Mouse (Mus musculus): ENCODE measurements at regions not wholly inside any gene's neighbourhood (a gene's known extent, or its start where the extent isn't known, plus 50 kb on each side); places are given as distances from the start of the nearest gene placed in this dataset.

GRCm38 (mm10) chr3:133750606-133751005 is 205.7 kb upstream of the Tet2 start:
- no peak for DNase-seq (ENCODE audit: low spot score in 2 of 2)

GRCm38 (mm10) chr3:133751011-133751410 is 206.1 kb upstream of the Tet2 start:
- DNase-seq (ENCODE audit: low spot score in 2 of 2), result no peak

DNA sequence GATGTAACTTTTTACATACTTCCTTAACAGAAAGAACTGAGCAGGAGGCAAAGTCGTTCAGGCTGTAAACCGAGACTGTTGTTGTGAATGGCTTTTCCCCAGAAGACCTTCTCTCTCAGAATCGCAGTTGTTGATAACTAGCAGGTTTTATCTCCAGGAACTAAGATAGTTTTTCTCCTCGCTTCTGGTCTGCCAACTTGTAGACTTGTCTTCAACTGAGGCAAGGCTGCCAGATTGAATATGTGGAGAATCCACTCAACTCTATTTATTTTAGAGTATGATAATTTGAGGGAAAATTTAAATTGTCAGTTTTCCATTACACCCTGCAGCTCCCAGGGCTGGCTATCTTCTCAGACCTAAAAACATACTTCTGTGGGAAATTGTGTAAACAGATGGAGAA is 206.6 kb upstream of the Tet2 start:
- DNase-seq (ENCODE audit: low spot score in 2 of 2), result no peak

GRCm38 (mm10) chr3:133753041-133753440 is 208.1 kb upstream of the Tet2 start:
- DNase-seq (ENCODE audit: low spot score in 2 of 2), result no peak

DNA sequence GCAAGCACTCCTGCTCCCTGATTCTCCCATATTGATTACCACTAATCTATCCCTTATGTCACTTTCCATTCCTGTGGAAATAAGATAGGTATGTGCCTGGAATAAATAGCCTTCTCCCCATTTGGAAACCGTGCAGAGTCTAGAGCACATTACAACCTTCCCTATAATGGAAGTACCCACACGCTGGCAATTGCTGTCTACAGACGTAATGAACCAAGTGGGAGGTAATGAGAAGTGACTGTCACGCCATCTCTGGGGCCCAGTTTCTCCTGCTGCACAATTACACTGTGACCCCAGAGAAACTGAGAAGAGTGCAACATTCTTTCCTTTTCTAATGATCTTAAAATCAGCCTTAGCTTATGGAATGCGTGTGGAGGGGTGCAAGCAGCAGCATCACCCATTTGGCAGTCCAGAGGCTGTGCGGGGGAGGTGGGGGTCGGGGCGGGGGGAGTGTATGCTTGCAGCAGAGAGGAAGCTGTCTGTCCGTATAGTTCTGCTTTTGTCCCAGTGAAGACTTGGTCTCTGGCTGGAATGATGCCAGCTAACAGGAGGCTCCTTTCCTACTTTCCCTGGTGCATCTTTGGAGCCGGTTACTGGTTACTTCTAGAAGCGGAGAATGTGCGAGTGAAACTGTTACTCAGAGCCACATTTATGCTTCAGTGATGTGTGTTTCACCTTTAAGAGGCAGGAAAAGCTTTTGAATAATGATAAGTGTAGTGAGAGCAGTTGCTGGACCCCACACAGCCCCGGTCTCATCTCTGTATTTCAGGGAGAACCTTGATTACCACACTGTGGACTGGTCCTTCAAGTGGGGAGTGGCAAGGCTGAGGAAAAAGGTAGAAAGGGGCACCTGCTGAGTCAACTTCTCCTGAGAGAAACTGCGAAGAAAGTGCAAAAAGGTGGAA is 209.3 kb upstream of the Tet2 start:
- no peak for DNase-seq (ENCODE audit: low spot score in 2 of 2)

GRCm38 (mm10) chr3:133754911-133755259 is 209.9 kb upstream of the Tet2 start:
- DNase-seq (ENCODE audit: low spot score in 2 of 2), result no peak

DNA sequence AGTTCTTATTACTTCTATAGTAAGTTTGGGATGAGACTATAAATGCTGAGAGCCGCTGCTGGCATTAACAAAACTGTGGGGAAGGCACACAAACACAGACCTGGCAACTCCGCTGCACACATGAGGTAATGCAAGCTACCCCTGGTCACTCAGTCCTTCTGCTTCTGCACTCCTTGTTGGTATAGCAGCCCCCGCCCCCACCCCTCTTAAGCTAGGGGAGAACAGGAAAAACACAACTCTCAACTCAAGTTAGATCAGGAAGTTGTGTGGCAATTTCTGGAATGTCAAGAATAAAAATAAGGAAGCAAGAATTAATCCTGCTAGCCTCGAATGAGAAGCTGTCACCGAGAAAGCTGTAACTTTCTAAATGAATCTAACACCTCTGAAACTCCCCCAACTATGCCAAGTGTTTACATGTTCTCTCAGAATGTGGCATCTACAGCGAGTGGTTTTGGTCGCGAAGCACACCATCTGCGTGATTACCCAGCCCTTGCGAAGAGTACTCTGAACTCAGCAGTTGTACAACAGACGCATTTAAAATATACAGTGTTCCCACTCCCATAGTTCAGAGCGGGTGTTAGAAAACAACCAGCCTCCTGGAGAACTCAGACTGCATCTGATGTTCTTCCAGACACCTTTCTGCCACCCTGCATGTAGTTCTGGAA is 212.9 kb upstream of the Tet2 start:
- DNase-seq (ENCODE audit: low spot score in 2 of 2), result no peak

DNA sequence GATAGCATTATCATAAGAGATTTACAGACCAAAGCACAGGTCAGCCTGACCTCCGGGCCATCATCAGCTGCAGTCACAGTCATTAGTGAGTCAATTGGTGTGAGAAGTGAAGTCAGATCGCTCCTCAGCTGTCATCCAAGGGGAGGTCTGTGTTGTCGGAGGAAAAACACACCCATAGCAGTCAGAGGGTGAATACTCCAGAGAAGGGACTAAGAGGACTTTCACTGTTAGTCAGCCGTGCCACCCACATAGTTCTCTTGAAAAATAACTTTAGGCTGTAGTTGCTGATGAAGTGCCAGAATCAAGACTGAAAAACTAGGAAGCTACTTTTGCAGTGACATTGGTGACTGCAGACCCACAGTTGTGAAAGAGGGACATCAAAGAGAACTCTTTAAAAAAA is 213.5 kb upstream of the Tet2 start:
- DNase-seq (ENCODE audit: low spot score in 2 of 2), result no peak

DNA sequence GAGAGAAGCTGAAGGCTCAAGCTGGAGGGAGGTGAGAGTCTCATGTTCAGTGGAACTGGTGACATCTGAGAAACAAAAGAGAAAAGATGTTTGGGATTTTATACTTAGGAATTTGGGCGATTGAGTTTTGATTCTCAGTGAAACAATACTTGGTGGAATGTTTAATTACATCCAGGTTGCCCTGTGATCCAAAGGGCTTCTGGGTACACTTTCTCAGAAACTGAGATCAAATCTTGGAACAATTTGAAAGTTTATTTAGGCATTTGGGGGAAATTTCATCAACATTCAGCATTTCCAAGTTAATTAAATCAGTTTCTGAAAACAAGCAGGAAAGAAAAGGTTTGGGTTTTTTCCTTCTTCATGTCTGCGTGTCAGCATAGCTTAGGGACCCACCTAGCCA is 214.7 kb upstream of the Tet2 start:
- DNase-seq (ENCODE audit: low spot score in 2 of 2), result no peak

DNA sequence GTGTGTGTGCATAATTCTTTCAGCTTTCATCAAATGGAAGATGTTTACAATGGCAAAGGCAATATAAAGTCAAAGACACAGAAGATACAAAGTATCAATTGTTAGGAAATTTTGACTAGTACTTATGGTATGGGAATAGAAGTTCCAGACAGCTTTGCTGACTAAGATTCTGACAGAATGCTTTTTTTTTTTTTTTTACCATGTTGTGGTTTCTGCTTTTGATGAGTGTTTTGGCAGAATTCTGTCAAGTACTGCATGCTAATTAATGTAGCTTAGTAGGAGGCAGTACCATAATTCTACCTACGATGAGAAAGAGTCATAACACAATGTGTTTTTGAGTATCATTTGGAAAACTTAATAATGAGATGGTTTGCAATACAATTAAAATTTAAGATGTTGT is 215.3 kb upstream of the Tet2 start:
- no peak for DNase-seq (ENCODE audit: low spot score in 2 of 2)

DNA sequence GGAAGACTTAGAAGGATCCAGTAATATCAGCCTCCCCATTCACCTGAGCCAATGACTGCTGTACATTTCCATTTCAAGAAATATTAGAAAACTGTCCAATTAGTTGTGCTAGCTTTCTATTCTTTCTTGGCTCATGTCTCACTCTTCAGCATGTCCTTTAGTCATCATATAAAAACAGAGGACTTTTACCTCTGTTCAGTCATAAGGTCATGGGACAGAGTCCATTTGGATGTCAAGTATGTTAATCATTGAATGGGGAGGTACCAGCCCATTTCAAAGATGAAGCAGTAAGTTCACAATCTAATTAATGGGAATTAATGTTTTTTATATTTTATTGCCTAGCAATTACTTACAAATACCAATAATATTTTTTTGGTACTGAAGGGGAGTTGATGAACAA is 218.8 kb upstream of the Tet2 start:
- DNase-seq (ENCODE audit: low spot score in 2 of 2), result no peak

DNA sequence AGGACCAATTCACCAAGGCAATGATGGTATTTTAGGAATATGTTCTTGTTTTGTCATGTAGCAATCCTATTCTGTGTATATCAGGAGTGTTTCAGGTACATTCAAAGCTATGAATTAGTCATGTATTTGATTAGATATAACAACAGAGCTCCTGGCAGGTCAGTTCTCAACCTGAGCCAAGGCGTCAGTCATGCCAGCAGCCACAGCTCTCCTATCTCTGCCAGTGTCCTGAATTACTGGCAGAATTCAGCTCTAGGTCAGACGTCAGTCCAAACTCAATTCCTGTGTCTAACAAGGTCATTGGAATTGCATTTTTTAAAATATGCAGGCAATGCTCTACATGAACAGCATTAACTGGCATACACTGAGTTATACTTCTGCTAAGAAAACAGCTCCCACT is 228.6 kb upstream of the Tet2 start:
- DNase-seq (ENCODE audit: low spot score in 2 of 2), result no peak

GRCm38 (mm10) chr3:133774229-133774628 is 229.3 kb upstream of the Tet2 start:
- DNase-seq (ENCODE audit: low spot score in 2 of 2), result no peak

DNA sequence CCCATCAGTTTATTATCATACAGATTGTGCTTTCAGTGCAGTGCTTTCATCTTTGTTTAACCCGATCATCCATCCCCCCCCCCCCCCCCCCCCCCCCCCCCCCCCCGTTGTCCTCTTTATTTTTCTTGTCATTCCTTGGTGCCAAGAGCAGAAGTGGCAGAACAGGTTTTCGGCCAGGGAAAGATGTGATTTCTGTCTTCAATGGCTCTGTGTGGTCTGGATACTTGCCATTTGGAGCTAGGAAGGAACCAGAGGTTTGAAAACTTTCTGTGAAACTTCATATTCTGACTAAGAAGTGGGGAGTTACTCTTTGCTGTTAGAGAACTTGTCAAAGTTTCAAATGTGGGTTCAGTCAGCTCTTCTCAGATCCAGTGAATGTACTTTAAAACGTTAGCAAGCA is 231.1 kb upstream of the Tet2 start:
- DNase-seq (ENCODE audit: low spot score in 2 of 2), result no peak

DNA sequence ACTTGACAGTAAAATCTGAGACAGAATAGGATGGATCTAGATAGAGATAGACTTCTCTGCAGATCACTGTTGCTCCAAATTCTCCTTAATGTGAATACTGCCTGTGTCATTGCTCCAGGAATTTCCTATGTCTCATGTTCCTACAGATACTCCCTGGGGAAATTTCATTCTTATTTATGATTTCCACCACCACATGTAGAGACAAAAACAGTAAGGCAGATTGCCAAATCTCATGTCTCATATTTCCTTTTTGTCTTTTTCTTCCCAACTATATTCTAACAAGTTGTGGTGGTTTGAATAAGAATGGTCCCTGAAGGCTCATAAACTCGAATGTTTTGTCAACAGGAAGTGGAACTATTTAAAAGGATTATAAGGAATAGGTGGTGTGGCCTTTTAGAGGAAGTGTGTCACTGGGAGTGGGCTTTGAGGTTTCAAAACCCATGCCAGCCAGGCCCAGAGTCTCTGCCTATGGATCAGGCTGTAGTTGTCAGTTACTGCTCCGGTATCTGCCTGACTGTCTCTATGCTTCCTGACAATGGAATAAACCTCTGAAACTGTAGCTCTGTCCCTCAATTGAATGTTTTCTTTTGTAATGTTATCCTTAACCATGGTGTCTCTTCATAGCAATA is 234.3 kb upstream of the Tet2 start:
- DNase-seq (ENCODE audit: low spot score in 2 of 2), result no peak

GRCm38 (mm10) chr3:133783060-133783459 is 238.1 kb upstream of the Tet2 start:
- no peak for DNase-seq (ENCODE audit: low spot score in 2 of 2)

DNA sequence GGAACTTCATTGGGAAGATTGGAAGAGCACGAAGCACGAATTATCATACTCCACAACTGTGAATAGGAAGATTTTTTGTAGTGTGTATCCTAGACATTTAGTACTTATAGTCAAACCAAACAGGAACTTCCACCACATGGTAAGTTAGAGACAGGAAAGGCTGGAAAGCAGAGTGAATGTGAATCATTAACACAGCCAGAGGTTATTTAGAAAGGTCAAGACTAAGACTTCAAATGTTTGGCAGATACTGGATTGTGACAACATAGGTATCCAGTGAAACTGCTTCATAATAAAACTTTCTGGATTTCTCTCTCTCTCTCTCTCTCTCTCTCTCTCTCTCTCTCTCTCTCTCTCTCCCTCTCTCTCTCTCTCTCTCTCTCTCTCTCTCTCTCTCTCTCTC is 246.4 kb upstream of the Tet2 start:
- DNase-seq (ENCODE audit: low spot score in 2 of 2), result no peak

- no peak for DNase-seq (ENCODE audit: low spot score in 2 of 2)
Observed at GRCm38 (mm10) chr3:133809007-133809552, 264.1 kb upstream of the Tet2 start.

- DNase-seq (ENCODE audit: low spot score in 2 of 2), result no peak
Observed at GRCm38 (mm10) chr3:133818966-133819700, 274.2 kb upstream of the Tet2 start.

DNA sequence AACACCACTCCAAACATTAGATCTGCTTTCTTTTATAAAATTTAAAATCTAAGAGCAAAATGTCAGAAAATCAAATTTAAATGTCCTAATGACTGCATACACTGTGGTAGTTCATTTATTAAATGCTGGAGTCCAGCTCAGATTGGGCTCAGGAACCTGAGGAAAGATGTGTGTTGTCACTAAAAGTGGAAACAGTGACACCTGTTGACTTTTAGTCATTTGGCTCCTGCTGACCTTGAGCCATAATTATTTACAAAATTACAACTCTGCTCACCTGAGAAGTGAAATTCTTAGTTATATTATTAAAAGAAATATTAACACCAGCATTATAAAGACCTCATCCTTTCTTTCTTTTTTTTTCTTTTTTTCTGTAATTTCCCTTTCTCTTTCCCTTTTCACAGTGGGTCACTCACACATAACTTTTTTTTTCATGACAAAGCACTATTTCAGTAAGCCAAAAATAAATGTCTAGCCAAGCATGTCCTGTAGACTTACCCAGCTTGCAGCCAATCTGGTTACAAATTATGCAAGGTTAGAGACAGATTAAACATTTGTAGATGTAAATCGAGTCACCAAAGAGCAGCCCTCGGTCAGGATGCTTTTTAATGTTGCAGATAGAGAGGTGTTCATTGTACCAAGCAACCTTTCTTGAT is 288.9 kb upstream of the Tet2 start:
- no peak for DNase-seq (ENCODE audit: low spot score in 2 of 2)

DNA sequence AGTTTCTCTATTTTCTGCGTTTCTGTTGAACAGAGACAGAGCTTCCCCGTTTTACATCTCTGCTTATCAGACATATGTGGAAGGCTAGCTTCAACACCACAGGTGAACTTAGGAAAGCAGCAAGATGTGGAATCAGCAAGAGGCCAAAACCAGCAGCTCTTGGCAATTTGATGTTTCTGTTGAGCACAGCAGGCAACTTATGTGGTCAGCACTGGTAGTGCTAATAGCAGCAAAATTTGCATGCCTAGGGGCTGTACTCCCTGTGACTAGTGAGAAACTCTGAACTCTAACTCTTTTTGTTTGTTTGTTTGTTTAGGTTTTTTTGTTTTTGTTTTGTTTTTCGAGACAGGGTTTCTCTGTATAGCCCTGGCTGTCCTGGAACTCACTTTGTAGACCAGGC is 289.5 kb upstream of the Tet2 start:
- no peak for DNase-seq (ENCODE audit: low spot score in 2 of 2)
